Mouse (Mus musculus) hindbrain, embryonic 14.5 days (tissue): Measurements from ENCODE around the gene Abhd12. TPM values are rescaled to one million over a fixed set of nuclear protein-coding genes. Genes with fewer than 3 reads are reported as not detected.

ENCODE experiments used
- ATAC-seq: fragments of 200-750 bp; cut with Nextera tagmentation; 2 replicates; pipeline ENCODE4 v1.8.0; 2017; ENCODE audit warnings: moderate number of reproducible peaks, mild to moderate bottlenecking, moderate TSS enrichment, moderate library complexity; ENCODE audit not compliant: low FRiP score
- DNase-seq: peaks from one replicate; pipeline ENCODE4 v3.0.0-alpha.2; 2015; ENCODE audit warnings: low spot score
- H3K27ac ChIP-seq: fragments of 300-500 bp; sonication (generic); 2 replicates; pipeline ENCODE4 v1.5.1; 2014; ENCODE audit warnings: mild to moderate bottlenecking, moderate library complexity
- H3K27me3 ChIP-seq: fragments of 300-500 bp; sonication (generic); 2 replicates; pipeline ENCODE4 v1.6.1; 2014; ENCODE audit warnings: mild to moderate bottlenecking, low read length, mixed read lengths; ENCODE audit not compliant: control insufficient read depth, insufficient read depth
- H3K36me3 ChIP-seq: fragments of 300-500 bp; sonication (generic); replicated peaks from 2 replicates; pipeline ENCODE4 v1.6.1; 2014; ENCODE audit not compliant: control insufficient read depth, insufficient read depth
- H3K4me1 ChIP-seq: fragments of 300-500 bp; sonication (generic); replicated peaks from 2 replicates; pipeline ENCODE4 v1.6.1; 2014; ENCODE audit warnings: antibody characterized with exemption, low read length, mixed read lengths; ENCODE audit not compliant: control insufficient read depth, insufficient read depth
- H3K4me2 ChIP-seq: fragments of 300-500 bp; sonication (generic); replicated peaks from 2 replicates; pipeline ENCODE4 v1.6.1; 2014; ENCODE audit warnings: mild to moderate bottlenecking, moderate library complexity
- H3K4me3 ChIP-seq: fragments of 300-500 bp; sonication (generic); replicated peaks from 2 replicates; pipeline ENCODE4 v1.5.1; 2014; ENCODE audit warnings: mild to moderate bottlenecking, low read length
- H3K9ac ChIP-seq: fragments of 300-500 bp; sonication (generic); 2 replicates; pipeline ENCODE4 v1.6.1; 2014
- H3K9me3 ChIP-seq: fragments of 300-500 bp; sonication (generic); 2 replicates; pipeline ENCODE4 v1.6.1; 2016; ENCODE audit warnings: low read length; ENCODE audit not compliant: control insufficient read depth
- WGBS: fragments of 180-500 bp; shearing (Covaris S2); extraction: QIAGEN DNeasy Blood & Tissue Kit; methylation state at CpG from one replicate; pipeline ENCODE4 v1.1.7; 2014; 5-methylcytosine and 5-hydroxymethylcytosine counted together
- polyA plus RNA-seq: library from polyadenylated mRNA; unstranded; fragments of >200 nt; fragmentation: Nextera tagmentation; extraction: Ambion mirVana; gene quantifications from 2 replicates; pipeline ENCODE4 v1.2.1, GENCODE M21; 2014

Abhd12 gene
- polyA plus RNA-seq, 1 experiment from 2014 or later, result 126 TPM

- WGBS, result 88% methylated on average over 2 of the region's 2 CpGs
- no peak overlapping the region for H3K27ac ChIP-seq
- no peaks in the 10 kb centered on the region for H3K36me3 ChIP-seq
- DNase-seq (no peak), ATAC-seq (no peak)
- no peaks in the 10 kb centered on the region for H3K9me3 ChIP-seq
- H3K27me3 ChIP-seq, result no peaks in the 10 kb centered on the region
- no peak overlapping the region for H3K4me3 ChIP-seq
- H3K4me2 ChIP-seq, result no peak overlapping the region
- H3K9ac ChIP-seq, result no peak overlapping the region
- H3K4me1 ChIP-seq, result no peaks in the 10 kb centered on the region
Measured at GRCm38 (mm10) chr2:150894617-150895267, 9.8 kb downstream of the Abhd12 start.

- WGBS, result 85% methylated on average over 2 of the region's 2 CpGs
- H3K27ac ChIP-seq, result no peak overlapping the region
Measured at GRCm38 (mm10) chr2:150887370-150887769, 17.2 kb downstream of the Abhd12 start.

GRCm38 (mm10) chr2:150886315-150886714, 18.2 kb downstream of the Abhd12 start:
- H3K9ac ChIP-seq, result no peak overlapping the region
- DNase-seq (no peak), ATAC-seq (no peak)
- no peaks in the 10 kb centered on the region for H3K4me1 ChIP-seq
- no peak overlapping the region for H3K4me2 ChIP-seq
- H3K27ac ChIP-seq, result no peak overlapping the region
- H3K36me3 ChIP-seq, result no peaks in the 10 kb centered on the region
- no peaks in the 10 kb centered on the region for H3K9me3 ChIP-seq
- H3K27me3 ChIP-seq, result no peaks in the 10 kb centered on the region
- H3K4me3 ChIP-seq, result no peak overlapping the region

More at GRCm38 (mm10) chr2:150887370-150887769, 17.2 kb downstream of the Abhd12 start:
- ATAC-seq, result no peak
- H3K36me3 ChIP-seq, result no peaks in the 10 kb centered on the region
- H3K9me3 ChIP-seq, result no peaks in the 10 kb centered on the region
- H3K9ac ChIP-seq, result no peak overlapping the region
- no peak for DNase-seq
- H3K27me3 ChIP-seq, result no peaks in the 10 kb centered on the region
- no peak overlapping the region for H3K4me2 ChIP-seq
- H3K4me3 ChIP-seq, result no peak overlapping the region
- H3K4me1 ChIP-seq, result no peaks in the 10 kb centered on the region

- no peaks in the 10 kb centered on the region for H3K27me3 ChIP-seq
Measured at GRCm38 (mm10) chr2:150885814-150886213, 18.7 kb downstream of the Abhd12 start.

GRCm38 (mm10) chr2:150884779-150885110, 19.8 kb downstream of the Abhd12 start:
- H3K27me3 ChIP-seq, result no peaks in the 10 kb centered on the region
- no peak overlapping the region for H3K4me3 ChIP-seq
- no peak for ATAC-seq
- H3K4me2 ChIP-seq, result no peak overlapping the region
- no peaks in the 10 kb centered on the region for H3K36me3 ChIP-seq
- H3K9ac ChIP-seq, result no peak overlapping the region
- DNase-seq, result no peak
- H3K27ac ChIP-seq, result no peak overlapping the region
- 85% methylated on average over 1 of the region's 1 CpGs for WGBS
- H3K9me3 ChIP-seq, result no peaks in the 10 kb centered on the region
- no peaks in the 10 kb centered on the region for H3K4me1 ChIP-seq

More at GRCm38 (mm10) chr2:150885814-150886213, 18.7 kb downstream of the Abhd12 start:
- no peak overlapping the region for H3K27ac ChIP-seq
- no peak overlapping the region for H3K4me3 ChIP-seq
- DNase-seq (no peak), ATAC-seq (no peak)
- H3K9ac ChIP-seq, result no peak overlapping the region
- H3K4me1 ChIP-seq, result no peaks in the 10 kb centered on the region
- H3K9me3 ChIP-seq, result no peaks in the 10 kb centered on the region
- 88% methylated on average over 1 of the region's 1 CpGs for WGBS
- no peaks in the 10 kb centered on the region for H3K36me3 ChIP-seq
- no peak overlapping the region for H3K4me2 ChIP-seq

GRCm38 (mm10) chr2:150884075-150884778, 20.3 kb downstream of the Abhd12 start:
- no peak overlapping the region for H3K4me2 ChIP-seq
- H3K9ac ChIP-seq, result no peak overlapping the region
- H3K9me3 ChIP-seq, result no peaks in the 10 kb centered on the region
- no peaks in the 10 kb centered on the region for H3K4me1 ChIP-seq
- no peaks in the 10 kb centered on the region for H3K36me3 ChIP-seq
- no peaks in the 10 kb centered on the region for H3K27me3 ChIP-seq
- H3K4me3 ChIP-seq, result no peak overlapping the region
- ATAC-seq (no peak), DNase-seq (no peak)
- WGBS, result 93% methylated on average over 8 of the region's 8 CpGs
- no peak overlapping the region for H3K27ac ChIP-seq

GRCm38 (mm10) chr2:150877561-150877960, 27.0 kb downstream of the Abhd12 start:
- DNase-seq (no peak), ATAC-seq (no peak)
- WGBS, result 86% methylated on average over 4 of the region's 4 CpGs
- no peak overlapping the region for H3K27ac ChIP-seq
- H3K27me3 ChIP-seq, result no peaks in the 10 kb centered on the region
- H3K9ac ChIP-seq, result no peak overlapping the region
- H3K4me3 ChIP-seq, result no peak overlapping the region
- no peaks in the 10 kb centered on the region for H3K9me3 ChIP-seq
- no peaks in the 10 kb centered on the region for H3K36me3 ChIP-seq
- no peaks in the 10 kb centered on the region for H3K4me1 ChIP-seq
- H3K4me2 ChIP-seq, result no peak overlapping the region

- no peaks in the 10 kb centered on the region for H3K9me3 ChIP-seq
- H3K36me3 ChIP-seq, result no peaks in the 10 kb centered on the region
- H3K4me3 ChIP-seq, result no peak overlapping the region
- H3K4me1 ChIP-seq, result no peaks in the 10 kb centered on the region
- DNase-seq (no peak), ATAC-seq (no peak)
- no peaks in the 10 kb centered on the region for H3K27me3 ChIP-seq
- no peak overlapping the region for H3K27ac ChIP-seq
- no peak overlapping the region for H3K9ac ChIP-seq
- WGBS, result 98% methylated on average over 1 of the region's 1 CpGs
- H3K4me2 ChIP-seq, result no peak overlapping the region
Measured at GRCm38 (mm10) chr2:150875226-150875625, 29.3 kb downstream of the Abhd12 start.

- WGBS, result 90% methylated on average over 1 of the region's 1 CpGs
- no peak for ATAC-seq
- Histone ChIP-seq H3K27ac (no peak overlapping the region), H3K9ac (no peak overlapping the region), H3K4me2 (no peak overlapping the region), H3K9me3 (no peaks in the 10 kb centered on the region), H3K4me1 (no peaks in the 10 kb centered on the region), H3K36me3 (no peaks in the 10 kb centered on the region), H3K4me3 (no peak overlapping the region), H3K27me3 (no peaks in the 10 kb centered on the region)
- DNase-seq, result no peak
Measured at GRCm38 (mm10) chr2:150874508-150874907, 30.0 kb downstream of the Abhd12 start.
